Mouse (Mus musculus): ENCODE measurements at regions not wholly inside any gene's neighbourhood (a gene's known extent, or its start where the extent isn't known, plus 50 kb on each side); places are given as distances from the start of the nearest gene placed in this dataset.
"Not testable (repeated sequence)": the region's sequence is repeated elsewhere in the genome, so short reads cannot be mapped to it uniquely, and the experiment has no call there.

DNA sequence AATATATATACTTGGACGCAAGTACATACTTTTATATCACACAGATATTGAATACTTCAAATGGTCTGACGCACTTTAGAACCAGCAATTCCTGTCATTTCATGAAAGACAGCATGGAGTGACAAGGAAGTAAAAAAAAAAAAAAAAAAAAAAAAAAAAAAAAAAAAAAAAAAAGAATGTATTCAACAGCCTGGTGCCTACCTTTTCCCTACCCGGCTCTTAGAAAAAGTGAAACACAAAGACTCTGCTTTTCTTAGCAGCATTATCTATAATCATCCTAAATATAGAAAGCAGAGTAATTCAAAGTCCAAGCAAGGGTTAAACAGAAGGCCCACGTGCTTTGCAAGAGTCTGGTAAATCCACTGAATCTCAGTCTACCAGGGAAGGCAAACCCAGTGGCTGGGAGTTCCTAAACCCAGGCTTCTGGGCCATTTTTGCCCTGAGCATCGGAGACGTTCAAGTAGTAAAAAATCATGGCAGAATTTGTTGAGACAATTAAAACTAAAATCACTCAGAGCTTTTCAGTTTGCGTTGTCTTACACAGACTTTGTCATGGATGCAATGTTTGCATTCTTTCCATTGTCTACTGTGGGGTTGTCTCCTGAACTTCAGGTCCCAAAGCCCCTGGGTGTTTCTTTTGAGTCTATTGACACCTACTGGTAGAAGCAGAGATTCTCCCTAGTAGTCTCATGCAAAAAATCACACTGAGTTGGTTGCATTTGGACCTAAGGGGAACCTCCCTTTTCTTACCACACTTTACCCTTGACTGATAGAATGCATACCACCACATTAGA is 390.2 kb upstream of the 1700008P02Rik start:
- H3K9me3 ChIP-seq (ENCODE audit: low read length): no peaks in the 10 kb centered on the region
- H3K36me3 ChIP-seq (ENCODE audit: insufficient read depth, low read length): no peaks in the 10 kb centered on the region
- no peaks in the 10 kb centered on the region for H3K4me1 ChIP-seq (replicated peaks; ENCODE audit: low read depth, low read length)
- H3K4me3 ChIP-seq (replicated peaks; ENCODE audit: low read length): no peak overlapping the region
- TF ChIP-seq NANOG (IDR thresholded peaks at IDR 0.05; ENCODE audit: borderline replicate concordance, low read length) (no peak), CTCF (conservative IDR thresholded peaks at IDR 0.05; ENCODE audit: low read length) (peak; percentile 39)
- no peaks in the 10 kb centered on the region for H3K27me3 ChIP-seq (ENCODE audit: insufficient read depth, low read length)

DNA sequence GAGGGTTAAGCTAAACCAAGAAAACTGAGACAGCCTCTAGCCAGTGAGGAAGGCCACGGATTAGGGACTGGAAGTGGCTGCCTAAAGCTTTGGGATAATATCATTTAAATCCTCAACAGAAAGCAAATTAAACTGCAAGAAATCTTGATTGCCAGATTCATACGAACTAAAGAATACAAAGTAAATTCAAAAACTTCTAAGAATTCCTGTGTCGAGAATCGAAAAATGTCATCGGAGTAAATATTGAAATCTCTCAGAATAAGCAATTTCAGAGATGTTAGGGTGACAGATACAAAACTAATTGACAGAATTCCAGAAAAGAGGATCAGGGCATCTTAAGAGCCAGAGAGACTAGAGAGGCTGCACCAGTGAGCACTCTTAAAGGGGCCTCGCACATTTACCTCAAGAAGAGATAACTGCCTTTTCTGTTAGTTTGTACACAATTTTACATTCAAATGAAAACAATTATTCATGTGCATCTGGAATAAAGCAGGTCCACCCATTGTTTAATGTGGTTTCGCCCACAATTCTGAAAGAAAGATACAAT is 388.5 kb upstream of the 1700008P02Rik start:
- Histone ChIP-seq H3K27me3 (ENCODE audit: insufficient read depth, low read length) (no peaks in the 10 kb centered on the region), H3K4me3 (replicated peaks; ENCODE audit: low read length) (no peak overlapping the region), H3K4me1 (replicated peaks; ENCODE audit: low read depth, low read length) (no peaks in the 10 kb centered on the region), H3K36me3 (ENCODE audit: insufficient read depth, low read length) (no peaks in the 10 kb centered on the region), H3K9me3 (ENCODE audit: low read length) (no peaks in the 10 kb centered on the region)
- TF ChIP-seq CTCF (conservative IDR thresholded peaks at IDR 0.05; ENCODE audit: low read length) (no peak), NANOG (IDR thresholded peaks at IDR 0.05; ENCODE audit: borderline replicate concordance, low read length) (no peak), POU5F1 (IDR thresholded peaks at IDR 0.05; ENCODE audit: borderline replicate concordance, low read length) (no peak)

DNA sequence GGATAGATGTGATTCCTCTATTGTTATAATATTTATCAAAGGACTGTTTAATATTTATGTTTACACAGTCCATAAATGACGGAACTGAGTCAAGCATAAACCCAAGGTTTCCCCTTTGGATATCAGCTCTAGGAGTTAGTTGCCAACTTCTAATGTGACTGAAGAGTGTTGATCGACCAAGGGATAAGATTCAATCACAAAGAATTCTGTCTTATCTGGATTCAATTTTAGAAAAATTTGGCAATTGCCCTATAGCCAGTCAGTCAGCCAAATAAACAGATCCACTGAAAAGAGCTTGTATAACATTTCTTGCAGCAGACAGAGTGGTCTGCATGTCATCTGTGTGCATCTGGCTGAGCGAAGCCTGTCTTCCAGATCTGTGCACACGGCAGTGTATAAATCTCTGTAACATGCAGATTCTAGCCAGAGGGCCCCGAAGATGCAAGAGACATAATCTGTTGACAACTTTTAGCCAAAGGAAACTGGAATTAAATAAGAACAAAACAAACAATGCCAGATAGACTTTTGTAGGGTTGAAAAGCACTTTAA is 387.6 kb upstream of the 1700008P02Rik start:
- TF ChIP-seq POU5F1 (IDR thresholded peaks at IDR 0.05; ENCODE audit: borderline replicate concordance, low read length): no peak
- no peak overlapping the region for H3K4me3 ChIP-seq (replicated peaks; ENCODE audit: low read length)
- no peaks in the 10 kb centered on the region for H3K9me3 ChIP-seq (ENCODE audit: low read length)
- H3K36me3 ChIP-seq (ENCODE audit: insufficient read depth, low read length): no peaks in the 10 kb centered on the region
- no peaks in the 10 kb centered on the region for H3K4me1 ChIP-seq (replicated peaks; ENCODE audit: low read depth, low read length)
- H3K27me3 ChIP-seq (ENCODE audit: insufficient read depth, low read length): no peaks in the 10 kb centered on the region

DNA sequence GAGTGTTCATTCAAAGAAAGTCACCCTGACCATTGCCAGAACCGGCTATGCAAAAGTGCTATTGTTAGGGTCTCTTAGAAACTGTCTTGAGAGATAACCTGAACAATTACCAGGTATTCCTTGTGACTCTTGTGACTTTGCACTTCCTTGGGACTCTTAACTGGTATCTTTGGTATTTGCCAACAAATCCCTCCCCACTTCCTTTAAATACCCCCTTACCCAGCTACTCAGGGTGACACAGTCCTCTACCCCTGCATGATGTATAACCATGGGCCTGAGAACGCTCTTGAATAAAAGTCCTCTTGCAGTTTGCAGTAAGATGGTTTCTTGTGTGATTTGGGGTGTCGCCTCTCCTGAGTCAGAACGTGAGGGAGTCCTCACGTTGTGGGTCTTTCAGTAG is 371.5 kb upstream of the 1700008P02Rik start:
- H3K36me3 ChIP-seq (ENCODE audit: insufficient read depth, low read length); H3K9me3 ChIP-seq (ENCODE audit: low read length); H3K4me1 ChIP-seq (replicated peaks; ENCODE audit: low read depth, low read length); H3K27me3 ChIP-seq (ENCODE audit: insufficient read depth, low read length); H3K4me3 ChIP-seq (replicated peaks; ENCODE audit: low read length): not testable (repeated sequence)

DNA sequence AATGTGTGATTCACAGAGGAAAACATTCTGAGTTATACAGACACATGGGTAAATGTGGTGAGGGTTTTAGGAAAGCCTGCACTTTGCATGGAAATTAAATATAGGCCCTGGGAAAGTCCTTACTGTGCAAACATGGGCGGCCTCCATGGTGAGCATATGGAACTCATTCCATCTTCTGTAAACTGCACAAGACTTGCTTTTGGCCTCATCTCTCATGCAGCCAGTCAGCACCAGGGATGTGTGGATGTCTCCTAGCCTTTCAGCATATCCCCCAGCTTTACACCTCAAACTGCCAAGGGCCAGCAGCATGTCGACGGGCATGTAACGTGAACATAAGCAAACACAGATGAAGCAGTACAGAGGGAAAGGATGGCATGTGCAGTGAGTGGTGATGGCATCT is 364.7 kb upstream of the 1700008P02Rik start:
- no peak overlapping the region for H3K4me3 ChIP-seq (replicated peaks; ENCODE audit: low read length)
- H3K9me3 ChIP-seq (ENCODE audit: low read length): no peaks in the 10 kb centered on the region
- H3K27me3 ChIP-seq (ENCODE audit: insufficient read depth, low read length): no peaks in the 10 kb centered on the region
- H3K36me3 ChIP-seq (ENCODE audit: insufficient read depth, low read length): no peaks in the 10 kb centered on the region
- TF ChIP-seq NANOG (IDR thresholded peaks at IDR 0.05; ENCODE audit: borderline replicate concordance, low read length): no peak
- no peak for TF ChIP-seq POU5F1 (IDR thresholded peaks at IDR 0.05; ENCODE audit: borderline replicate concordance, low read length)
- TF ChIP-seq CTCF (conservative IDR thresholded peaks at IDR 0.05; ENCODE audit: low read length): no peak
- no peaks in the 10 kb centered on the region for H3K4me1 ChIP-seq (replicated peaks; ENCODE audit: low read depth, low read length)

DNA sequence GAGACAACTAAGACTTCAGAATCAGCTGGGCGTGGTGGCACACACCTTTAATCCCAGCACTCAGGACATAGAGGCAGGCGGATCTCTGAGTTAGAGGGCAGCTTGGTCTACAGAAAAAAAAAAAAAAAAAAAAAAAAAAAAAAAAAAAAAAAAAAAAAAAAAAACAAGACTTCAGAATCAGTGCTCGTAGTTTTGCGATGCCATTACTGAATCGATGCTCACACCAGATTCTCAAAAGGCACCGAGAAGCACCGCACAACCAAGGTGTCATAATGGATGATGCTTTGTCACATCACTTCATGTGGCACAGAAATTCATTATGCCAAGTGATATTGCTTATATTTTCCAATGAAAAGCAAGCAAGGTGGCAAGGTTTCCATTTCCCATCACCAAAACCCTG is 337.4 kb upstream of the 1700008P02Rik start:
- Histone ChIP-seq H3K4me1 (replicated peaks; ENCODE audit: low read depth, low read length) (no peaks in the 10 kb centered on the region), H3K27me3 (ENCODE audit: insufficient read depth, low read length) (no peaks in the 10 kb centered on the region), H3K36me3 (ENCODE audit: insufficient read depth, low read length) (no peaks in the 10 kb centered on the region), H3K4me3 (replicated peaks; ENCODE audit: low read length) (no peak overlapping the region), H3K9me3 (ENCODE audit: low read length) (no peaks in the 10 kb centered on the region)
- TF ChIP-seq POU5F1 (IDR thresholded peaks at IDR 0.05; ENCODE audit: borderline replicate concordance, low read length): no peak
- no peak for TF ChIP-seq CTCF (conservative IDR thresholded peaks at IDR 0.05; ENCODE audit: low read length)
- TF ChIP-seq NANOG (IDR thresholded peaks at IDR 0.05; ENCODE audit: borderline replicate concordance, low read length): no peak

DNA sequence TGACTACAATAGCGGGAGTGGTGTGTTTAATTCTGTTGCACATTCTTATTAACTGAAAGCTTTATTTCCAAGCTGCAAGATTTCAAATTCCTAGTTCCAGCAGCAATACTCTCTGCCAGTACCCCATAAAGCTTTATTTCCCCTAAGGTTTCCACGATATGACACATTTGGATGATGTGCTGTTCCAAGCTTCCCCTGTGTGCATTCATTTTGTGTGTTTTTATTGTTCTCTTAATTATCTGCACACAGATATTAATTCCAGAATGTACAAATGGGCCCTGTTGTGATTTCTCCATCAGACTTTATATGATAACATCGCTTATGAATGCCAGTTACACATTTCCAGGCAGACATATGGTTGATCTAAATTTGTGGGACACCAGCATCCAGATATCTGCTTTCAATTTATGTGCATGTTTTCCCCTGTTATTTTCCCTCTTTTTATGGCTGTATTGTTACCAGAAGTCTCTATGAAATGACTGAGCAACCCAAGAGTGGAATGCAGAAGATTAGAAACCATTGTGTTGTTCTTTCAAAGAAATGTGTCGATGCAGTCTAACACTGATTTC is 312.4 kb upstream of the 1700008P02Rik start:
- Histone ChIP-seq H3K4me1 (replicated peaks; ENCODE audit: low read depth, low read length) (no peaks in the 10 kb centered on the region), H3K27me3 (ENCODE audit: insufficient read depth, low read length) (no peaks in the 10 kb centered on the region), H3K9me3 (ENCODE audit: low read length) (no peaks in the 10 kb centered on the region), H3K36me3 (ENCODE audit: insufficient read depth, low read length) (no peaks in the 10 kb centered on the region), H3K4me3 (replicated peaks; ENCODE audit: low read length) (no peak overlapping the region)
- no peak for TF ChIP-seq CTCF (conservative IDR thresholded peaks at IDR 0.05; ENCODE audit: low read length)

DNA sequence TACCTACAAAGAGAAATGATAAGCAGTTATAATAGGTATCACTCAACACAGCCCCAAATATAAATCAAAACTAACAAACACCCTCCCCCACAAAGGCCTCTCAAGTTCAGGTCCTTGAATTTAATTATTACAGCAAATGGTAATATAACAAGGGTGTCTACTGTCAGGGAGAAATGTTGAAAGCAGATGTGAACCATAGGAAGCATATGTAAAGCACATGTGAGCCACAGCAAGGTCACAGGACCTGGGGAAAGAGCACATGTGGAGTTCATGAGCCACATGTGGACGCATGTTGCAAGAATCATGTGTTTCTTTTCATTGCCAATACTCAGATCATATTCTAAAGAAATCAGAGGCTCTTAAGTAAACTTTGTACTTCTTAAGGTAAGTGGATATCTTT is 306.5 kb upstream of the 1700008P02Rik start:
- no peaks in the 10 kb centered on the region for H3K36me3 ChIP-seq (ENCODE audit: insufficient read depth, low read length)
- H3K9me3 ChIP-seq (ENCODE audit: low read length): no peaks in the 10 kb centered on the region
- H3K4me3 ChIP-seq (replicated peaks; ENCODE audit: low read length): no peak overlapping the region
- H3K27me3 ChIP-seq (ENCODE audit: insufficient read depth, low read length): no peaks in the 10 kb centered on the region
- H3K4me1 ChIP-seq (replicated peaks; ENCODE audit: low read depth, low read length): peaks cover 16% of the 10 kb centered on the region
- TF ChIP-seq CTCF (conservative IDR thresholded peaks at IDR 0.05; ENCODE audit: low read length): no peak
- TF ChIP-seq NANOG (IDR thresholded peaks at IDR 0.05; ENCODE audit: borderline replicate concordance, low read length): no peak
- no peak for TF ChIP-seq POU5F1 (IDR thresholded peaks at IDR 0.05; ENCODE audit: borderline replicate concordance, low read length)

DNA sequence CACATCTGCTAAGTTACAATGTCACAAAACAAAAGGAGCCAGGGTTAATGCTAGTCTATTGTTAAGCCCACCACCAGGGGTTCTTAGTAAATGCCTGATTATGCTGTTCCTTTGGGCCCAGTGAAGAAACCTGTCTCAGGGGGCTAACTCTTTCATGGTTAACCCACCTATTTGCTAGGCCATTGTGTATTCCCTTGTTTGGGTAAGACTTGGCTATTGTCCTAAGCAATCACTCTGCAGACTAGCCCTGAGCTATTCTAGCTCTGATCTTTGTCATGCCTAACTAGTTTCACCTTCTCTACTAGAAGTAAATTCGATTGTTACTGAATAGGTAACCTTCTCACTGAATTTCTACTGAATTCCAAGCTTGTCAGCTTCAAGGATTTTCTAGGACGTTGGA is 302.4 kb upstream of the 1700008P02Rik start:
- not testable (repeated sequence) for H3K4me3 ChIP-seq (replicated peaks; ENCODE audit: low read length); H3K9me3 ChIP-seq (ENCODE audit: low read length)
- TF ChIP-seq NANOG (IDR thresholded peaks at IDR 0.05; ENCODE audit: borderline replicate concordance, low read length): peak; percentile 94

More for the DNA sequence above, 302.4 kb upstream of the 1700008P02Rik start:
- peaks cover 16% of the 10 kb centered on the region for H3K4me1 ChIP-seq (replicated peaks; ENCODE audit: low read depth, low read length)
- H3K27me3 ChIP-seq (ENCODE audit: insufficient read depth, low read length); H3K36me3 ChIP-seq (ENCODE audit: insufficient read depth, low read length): not testable (repeated sequence)
